Mouse (Mus musculus) neural tube, embryonic 11.5 days (tissue): Measurements from ENCODE around the gene Cdiptos. TPM values are rescaled to one million over a fixed set of nuclear protein-coding genes. Genes with fewer than 3 reads are reported as not detected.

Experiments used
- ATAC-seq: fragments of 200-750 bp; cut with Nextera tagmentation; 2 replicates; pipeline ENCODE4 v1.8.0; 2017; ENCODE audit warnings: moderate number of reproducible peaks, mild to moderate bottlenecking, moderate TSS enrichment, moderate library complexity; ENCODE audit not compliant: insufficient read depth, low FRiP score, low TSS enrichment
- DNase-seq: peaks from one replicate; pipeline ENCODE4 v3.0.0-alpha.2; 2015; ENCODE audit warnings: low spot score
- H3K27ac ChIP-seq: fragments of 300-500 bp; sonication (generic); 2 replicates; pipeline ENCODE4 v1.5.1; 2014; ENCODE audit warnings: low read depth, mild to moderate bottlenecking, low read length
- H3K27me3 ChIP-seq: fragments of 300-500 bp; sonication (generic); 2 replicates; pipeline ENCODE4 v1.6.1; 2014; ENCODE audit warnings: mild to moderate bottlenecking, low read length, mixed read lengths; ENCODE audit not compliant: control insufficient read depth, insufficient read depth
- H3K36me3 ChIP-seq: fragments of 300-500 bp; sonication (generic); 2 replicates; pipeline ENCODE4 v1.6.1; 2014; ENCODE audit warnings: mild to moderate bottlenecking, low read length, moderate library complexity, mixed read lengths; ENCODE audit not compliant: control insufficient read depth, insufficient read depth
- H3K4me1 ChIP-seq: fragments of 300-500 bp; sonication (generic); 2 replicates; pipeline ENCODE4 v1.6.1; 2014; ENCODE audit warnings: low read length, mixed read lengths; ENCODE audit not compliant: control insufficient read depth, insufficient read depth
- H3K4me2 ChIP-seq: fragments of 300-500 bp; sonication (generic); 2 replicates; pipeline ENCODE4 v1.6.1; 2014; ENCODE audit warnings: low read depth, mild to moderate bottlenecking, moderate library complexity
- H3K4me3 ChIP-seq: fragments of 300-500 bp; sonication (generic); 2 replicates; pipeline ENCODE4 v1.5.1; 2014; ENCODE audit warnings: low read depth, low read length
- H3K9ac ChIP-seq: fragments of 300-500 bp; sonication (generic); 2 replicates; pipeline ENCODE4 v1.6.1; 2014; ENCODE audit warnings: mild to moderate bottlenecking, low read length
- H3K9me3 ChIP-seq: fragments of 300-500 bp; sonication (generic); 2 replicates; pipeline ENCODE4 v1.6.1; 2016; ENCODE audit warnings: low read length; ENCODE audit not compliant: control insufficient read depth
- WGBS: fragments of 180-500 bp; shearing (Covaris S2); extraction: QIAGEN DNeasy Blood & Tissue Kit; methylation state at CpG from one replicate; pipeline ENCODE4 v1.1.7; 2014; 5-methylcytosine and 5-hydroxymethylcytosine counted together
- polyA plus RNA-seq: library from polyadenylated mRNA; unstranded; fragments of >200 nt; fragmentation: Nextera tagmentation; extraction: Ambion mirVana; gene quantifications from 2 replicates; pipeline ENCODE4 v1.2.1, GENCODE M21; 2014

The Cdiptos gene
- polyA plus RNA-seq, 1 experiment from 2014 or later = 1.1 TPM

GRCm38 (mm10) chr7:126988816-126989215 is 12.9 kb upstream of the Cdiptos start:
- Histone ChIP-seq H3K9me3 (no peaks in the 10 kb centered on the region), H3K36me3 (no peaks in the 10 kb centered on the region), H3K9ac (no peak overlapping the region), H3K4me3 (no peak overlapping the region), H3K27me3 (no peaks in the 10 kb centered on the region), H3K27ac (no peak overlapping the region), H3K4me2 (no peak overlapping the region), H3K4me1 (no peaks in the 10 kb centered on the region)
- 69% methylated on average over 8 of the region's 8 CpGs for WGBS
- ATAC-seq (no peak), DNase-seq (no peak)

- Histone ChIP-seq H3K9ac (no peak overlapping the region), H3K27ac (no peak overlapping the region), H3K27me3 (no peaks in the 10 kb centered on the region), H3K4me2 (no peak overlapping the region), H3K4me1 (no peaks in the 10 kb centered on the region), H3K4me3 (no peak overlapping the region), H3K9me3 (no peaks in the 10 kb centered on the region), H3K36me3 (no peaks in the 10 kb centered on the region)
- WGBS = 44% methylated on average over 9 of the region's 9 CpGs
- DNase-seq (no peak), ATAC-seq (no peak)
Observed at GRCm38 (mm10) chr7:126986319-126986718, 10.4 kb upstream of the Cdiptos start.

- H3K36me3 ChIP-seq = 0 out of 2 replicates have a peak, but pooled peaks cover under 1% of the 10 kb centered on the region
- H3K9me3 ChIP-seq = no peaks in the 10 kb centered on the region
- no peaks in the 10 kb centered on the region for H3K27me3 ChIP-seq
- H3K4me3 ChIP-seq = no peak overlapping the region
- H3K27ac ChIP-seq = no peak overlapping the region
- H3K9ac ChIP-seq = no peak overlapping the region
- H3K4me1 ChIP-seq = no peaks in the 10 kb centered on the region
- ATAC-seq = no peak
- no peak overlapping the region for H3K4me2 ChIP-seq
- 45% methylated on average over 10 of the region's 10 CpGs for WGBS
- DNase-seq = no peak
Observed at GRCm38 (mm10) chr7:126984667-126985444, 9.0 kb upstream of the Cdiptos start.

- no peaks in the 10 kb centered on the region for H3K4me1 ChIP-seq
- no peak overlapping the region for H3K27ac ChIP-seq
- no peaks in the 10 kb centered on the region for H3K27me3 ChIP-seq
- no peak overlapping the region for H3K9ac ChIP-seq
- ATAC-seq (no peak), DNase-seq (no peak)
- H3K4me3 ChIP-seq = no peak overlapping the region
- H3K9me3 ChIP-seq = no peaks in the 10 kb centered on the region
- 87% methylated on average over 7 of the region's 7 CpGs for WGBS
- H3K36me3 ChIP-seq = 0 out of 2 replicates have a peak, but pooled peaks cover 6% of the 10 kb centered on the region
- H3K4me2 ChIP-seq = no peak overlapping the region
Observed at GRCm38 (mm10) chr7:126983113-126983512, 7.2 kb upstream of the Cdiptos start.

- Histone ChIP-seq H3K4me1 (peaks cover 3% of the 10 kb centered on the region; the same call in 1 of the 2 replicates), H3K27ac (no peak overlapping the region), H3K4me3 (no peak overlapping the region), H3K27me3 (no peaks in the 10 kb centered on the region), H3K9me3 (no peaks in the 10 kb centered on the region), H3K4me2 (no peak overlapping the region), H3K9ac (no peak overlapping the region), H3K36me3 (0 out of 2 replicates have a peak, but pooled peaks cover 6% of the 10 kb centered on the region)
- no peak for DNase-seq
- ATAC-seq = no peak
- WGBS = 94% methylated on average over 4 of the region's 4 CpGs
Observed at GRCm38 (mm10) chr7:126982054-126982453, 6.2 kb upstream of the Cdiptos start.

- no peaks in the 10 kb centered on the region for H3K27me3 ChIP-seq
- H3K4me2 ChIP-seq = no peak overlapping the region
- H3K9me3 ChIP-seq = no peaks in the 10 kb centered on the region
- ATAC-seq = no peak
- H3K9ac ChIP-seq = no peak overlapping the region
- WGBS = 91% methylated on average over 2 of the region's 2 CpGs
- no peak for DNase-seq
- H3K27ac ChIP-seq = no peak overlapping the region
- H3K4me3 ChIP-seq = no peak overlapping the region
- H3K4me1 ChIP-seq = peaks cover 6% of the 10 kb centered on the region; the same call in 1 of the 2 replicates
- 0 out of 2 replicates have a peak, but pooled peaks cover 6% of the 10 kb centered on the region for H3K36me3 ChIP-seq
Observed at GRCm38 (mm10) chr7:126981601-126982000, 5.7 kb upstream of the Cdiptos start.

GRCm38 (mm10) chr7:126978841-126979240 is 2.9 kb upstream of the Cdiptos start:
- no peaks in the 10 kb centered on the region for H3K9me3 ChIP-seq
- no peak for DNase-seq
- ATAC-seq = no peak
- no peak overlapping the region for H3K4me2 ChIP-seq
- H3K4me1 ChIP-seq = peaks cover 6% of the 10 kb centered on the region; the same call in 1 of the 2 replicates
- 0 out of 2 replicates have a peak, but pooled peaks cover 6% of the 10 kb centered on the region for H3K36me3 ChIP-seq
- H3K27ac ChIP-seq = no peak overlapping the region
- no peaks in the 10 kb centered on the region for H3K27me3 ChIP-seq
- 91% methylated on average over 6 of the region's 6 CpGs for WGBS
- H3K9ac ChIP-seq = no peak overlapping the region
- H3K4me3 ChIP-seq = no peak overlapping the region

- ATAC-seq = no peak
- H3K4me1 ChIP-seq = peaks cover 6% of the 10 kb centered on the region; the same call in 1 of the 2 replicates
- peak overlapping the region; percentile 89 for H3K4me2 ChIP-seq
- no peaks in the 10 kb centered on the region for H3K9me3 ChIP-seq
- H3K36me3 ChIP-seq = 0 out of 2 replicates have a peak, but pooled peaks cover 6% of the 10 kb centered on the region
- peak overlapping the region; percentile 96 for H3K9ac ChIP-seq
- no peak for DNase-seq
- WGBS = 29% methylated on average over 14 of the region's 14 CpGs
- H3K27ac ChIP-seq = no peak overlapping the region
- H3K4me3 ChIP-seq = peak overlapping the region; percentile 94
- no peaks in the 10 kb centered on the region for H3K27me3 ChIP-seq
Observed at GRCm38 (mm10) chr7:126976878-126977459, 1.1 kb upstream of the Cdiptos start.

- H3K36me3 ChIP-seq = 0 out of 2 replicates have a peak, but pooled peaks cover 6% of the 10 kb centered on the region
Observed at GRCm38 (mm10) chr7:126975893-126975949, 177 bp downstream of the Cdiptos start, which contains the start of gene Cdipt. Gene Cdipt, plus strand, starts transcription at chr7:126975914.

More at GRCm38 (mm10) chr7:126975893-126975949, 177 bp downstream of the Cdiptos start, which contains the start of gene Cdipt:
- no peaks in the 10 kb centered on the region for H3K27me3 ChIP-seq
- peak within 1 kb of the TSS; percentile 89 for H3K4me2 ChIP-seq
- H3K9ac ChIP-seq = peak within 1 kb of the TSS; percentile 96
- 0% methylated on average over 1 of the region's 1 CpGs for WGBS
- no peak for DNase-seq
- peak within 1 kb of the TSS; percentile 92 for H3K27ac ChIP-seq
- peaks cover 6% of the 10 kb centered on the region; the same call in 1 of the 2 replicates for H3K4me1 ChIP-seq
- no peak for ATAC-seq
- H3K9me3 ChIP-seq = no peaks in the 10 kb centered on the region
- peak within 1 kb of the TSS; percentile 94 for H3K4me3 ChIP-seq
